Mouse (Mus musculus) left cerebral cortex, adult 11 months (tissue): ENCODE measurements around the gene Apol6.
"Not testable (repeated sequence)": the region's sequence is repeated elsewhere in the genome, so short reads cannot be mapped to it uniquely, and the experiment has no call there.

Experiments
- DNase-seq: peaks from one replicate; pipeline ENCODE4 v3.0.0; 2022; ENCODE audit warnings: low spot score

Apol6 gene

GRCm38 (mm10) chr15:77031271-77031670, 13.3 kb upstream of the Apol6 start:
- no peak for DNase-seq

GRCm38 (mm10) chr15:77034526-77034925, 10.0 kb upstream of the Apol6 start:
- DNase-seq: no peak

GRCm38 (mm10) chr15:77035643-77036042, 8.9 kb upstream of the Apol6 start:
- no peak for DNase-seq

GRCm38 (mm10) chr15:77036320-77036988, 8.1 kb upstream of the Apol6 start:
- DNase-seq: no peak

GRCm38 (mm10) chr15:77036989-77037277, 7.6 kb upstream of the Apol6 start:
- no peak for DNase-seq

- no peak for DNase-seq
Measured at GRCm38 (mm10) chr15:77037278-77038161, 7.0 kb upstream of the Apol6 start.

GRCm38 (mm10) chr15:77039211-77039700, 5.3 kb upstream of the Apol6 start:
- no peak for DNase-seq

GRCm38 (mm10) chr15:77040784-77041183, 3.7 kb upstream of the Apol6 start:
- no peak for DNase-seq

- no peak for DNase-seq
Measured at GRCm38 (mm10) chr15:77045609-77046008, 1.1 kb downstream of the Apol6 start.

- DNase-seq: no peak
Measured at GRCm38 (mm10) chr15:77050570-77050969, 6.0 kb downstream of the Apol6 start, which contains the start of gene Mb. Gene Mb (minus strand): TSS chr15:77050670.

GRCm38 (mm10) chr15:77052176-77052575, 7.6 kb downstream of the Apol6 start:
- DNase-seq: no peak

- no peak for DNase-seq
Measured at GRCm38 (mm10) chr15:77053021-77053420, 8.5 kb downstream of the Apol6 start.

GRCm38 (mm10) chr15:77054611-77055175, 10.2 kb downstream of the Apol6 start:
- DNase-seq: no peak

GRCm38 (mm10) chr15:77056001-77056790, 11.7 kb downstream of the Apol6 start:
- no peak for DNase-seq

GRCm38 (mm10) chr15:77056791-77057051, 12.2 kb downstream of the Apol6 start:
- no peak for DNase-seq

GRCm38 (mm10) chr15:77058566-77058965, 14.0 kb downstream of the Apol6 start:
- no peak for DNase-seq

GRCm38 (mm10) chr15:77059416-77059815, 14.9 kb downstream of the Apol6 start:
- DNase-seq: not testable (repeated sequence)

- DNase-seq: no peak
Measured at GRCm38 (mm10) chr15:77062746-77063145, 18.2 kb downstream of the Apol6 start.

- DNase-seq: no peak
Measured at GRCm38 (mm10) chr15:77065259-77065852, 20.8 kb downstream of the Apol6 start.

GRCm38 (mm10) chr15:77066233-77066632, 21.7 kb downstream of the Apol6 start:
- DNase-seq: no peak

GRCm38 (mm10) chr15:77068439-77068861, 23.9 kb downstream of the Apol6 start:
- DNase-seq: no peak

- no peak for DNase-seq
Measured at GRCm38 (mm10) chr15:77069019-77069418, 24.5 kb downstream of the Apol6 start.
